Mouse (Mus musculus): ENCODE results near the gene Slc16a8.

GRCm38 (mm10) chr15:79299563-79300155 lies 45.1 kb upstream of the Slc16a8 start:
- TF ChIP-seq RCOR1 (conservative IDR thresholded peaks at IDR 0.05; ENCODE audit: low read depth, low read length): no peak
- TF ChIP-seq ZMIZ1 (IDR thresholded peaks at IDR 0.05; ENCODE audit: low read depth, low read length): no peak
- no peak for TF ChIP-seq POLR2A (IDR thresholded peaks at IDR 0.05; ENCODE audit: low read depth, low read length)
- TF ChIP-seq CTCF (conservative IDR thresholded peaks at IDR 0.05 in 1 of 2, IDR thresholded peaks at IDR 0.05 in 1 of 2; ENCODE audit: low read depth in 2 of 2, low read length in 2 of 2): no peak
- TF ChIP-seq EP300 (IDR thresholded peaks at IDR 0.05; ENCODE audit: low read length): no peak
- TF ChIP-seq ZC3H11A (IDR thresholded peaks at IDR 0.05; ENCODE audit: low read depth, low read length): no peak
- TF ChIP-seq MAZ (IDR thresholded peaks at IDR 0.05; ENCODE audit: low read depth, low read length): no peak
- TF ChIP-seq ZNF384 (IDR thresholded peaks at IDR 0.05; ENCODE audit: low read depth, low read length): no peak
- no peak for TF ChIP-seq HCFC1 (IDR thresholded peaks at IDR 0.05; ENCODE audit: low read depth, low read length)
- TF ChIP-seq MAX (IDR thresholded peaks at IDR 0.05; ENCODE audit: low read length): no peak
- TF ChIP-seq ZKSCAN1 (IDR thresholded peaks at IDR 0.05; ENCODE audit: borderline replicate concordance, low read depth, low read length): no peak
- TF ChIP-seq MYC (IDR thresholded peaks at IDR 0.05; ENCODE audit: low read depth, low read length): no peak
- TF ChIP-seq POLR2AphosphoS2 (IDR thresholded peaks at IDR 0.05; ENCODE audit: low read depth, low read length): no peak
- no peak for TF ChIP-seq JUND (conservative IDR thresholded peaks at IDR 0.05; ENCODE audit: low read depth, low read length)
